In the genomic region with DNA sequence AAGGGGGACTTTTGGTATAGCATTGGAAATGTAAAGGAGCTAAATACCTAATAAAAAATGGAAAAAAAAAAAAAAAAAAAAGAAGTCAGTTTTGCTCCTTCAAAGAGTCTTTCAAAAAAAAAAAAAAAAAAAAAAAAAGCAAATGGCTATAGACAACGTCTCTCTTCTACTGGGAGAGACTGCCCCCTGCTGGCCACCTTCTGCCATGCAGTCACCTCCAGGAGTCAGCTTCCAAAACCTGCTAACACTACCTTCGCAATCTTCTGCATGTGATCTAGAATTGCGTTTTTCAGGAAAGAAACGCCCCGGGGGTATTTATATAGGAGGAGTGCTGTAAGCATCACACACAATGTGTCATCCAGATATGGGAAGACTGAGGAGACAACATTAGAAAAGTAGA, we compare ENCODE assay signal across 8 mouse cellular contexts. TPM values are rescaled to one million over a fixed set of nuclear protein-coding genes. Genes with fewer than 3 reads are reported as not detected.
DNase-seq lines count a peak whose midpoint lies in the region; ATAC-seq and TF ChIP-seq lines count a peak whose summit lies in the region.

No protein-coding gene starts in this region.

- intact Hi-C loops in gastrocnemius, postnatal 36 days (cut with DNase I) = loop anchor here (5.0 to 10.0 kb wide), 2 partner anchors 255 to 987 kb away; no protein-coding TSS in a partner anchor
- intact Hi-C loops in left cerebral cortex, postnatal 10 days (cut with DNase I) = loop anchor here (5.0 to 10.0 kb wide), 2 partner anchors 985 to 1107 kb away; no protein-coding TSS in a partner anchor

- no peak overlapping the region for H3K4me3 ChIP-seq in intestine, embryonic 14.5 days (ENCODE audit: low read depth, low read length)
- H3K4me3 ChIP-seq in intestine, embryonic 15.5 days (replicated peaks) = no peak overlapping the region
- H3K4me3 ChIP-seq in olfactory bulb, adult 2 months (ENCODE audit: insufficient read depth, low read depth, low read length) = no peak overlapping the region

- WGBS in intestine, embryonic 14.5 days = 50% methylated on average over 5 of the region's 5 CpGs
- 51% methylated on average over 5 of the region's 5 CpGs for WGBS in intestine, embryonic 15.5 days
- 46% methylated on average over 5 of the region's 5 CpGs for WGBS in olfactory bulb, adult 2 months

- TF ChIP-seq CTCF in olfactory bulb, adult 2 months (IDR thresholded peaks at IDR 0.05; ENCODE audit: insufficient read depth, low read depth, low read length) = peak; percentile 47; the same call in 1 of the 2 replicates

- DNase-seq in intestine, embryonic 14.5 days (ENCODE audit: low spot score) = peak; percentile 90
- DNase-seq in NIH3T3 (ENCODE audit: low read depth) = peak; percentile 58
- peak; percentile 43 to 47 for DNase-seq in cerebellum, postnatal 36 days
- peak; percentile 19 to 26 for DNase-seq in gastrocnemius, postnatal 36 days
- peak; percentile 53 to 72 for DNase-seq in left cerebral cortex, postnatal 10 days (ENCODE audit: extremely low spot score in 1 of 2, low spot score in 2 of 2)
- peak; percentile 69 for DNase-seq in thymus, postnatal 25 days

- no peaks in the 10 kb centered on the region for H3K9me3 ChIP-seq in intestine, embryonic 14.5 days (ENCODE audit: control insufficient read depth, low read length)
- H3K9me3 ChIP-seq in intestine, embryonic 15.5 days = no peaks in the 10 kb centered on the region

- no peak overlapping the region for H3K9ac ChIP-seq in intestine, embryonic 14.5 days (ENCODE audit: low read length)
- H3K9ac ChIP-seq in intestine, embryonic 15.5 days = no peak overlapping the region

- H3K36me3 ChIP-seq in intestine, embryonic 14.5 days (ENCODE audit: control insufficient read depth, insufficient read depth, low read length) = no peaks in the 10 kb centered on the region
- H3K36me3 ChIP-seq in intestine, embryonic 15.5 days = no peaks in the 10 kb centered on the region

- ATAC-seq in intestine, embryonic 14.5 days (replicated peaks; ENCODE audit: low FRiP score, low TSS enrichment, low read depth) = no peak
- no peak for ATAC-seq in intestine, embryonic 15.5 days

- H3K4me2 ChIP-seq in intestine, embryonic 14.5 days (ENCODE audit: low read length) = no peak overlapping the region
- no peak overlapping the region for H3K4me2 ChIP-seq in intestine, embryonic 15.5 days (replicated peaks)

- H3K27me3 ChIP-seq in intestine, embryonic 14.5 days (replicated peaks; ENCODE audit: control insufficient read depth, insufficient read depth, low read length) = no peaks in the 10 kb centered on the region
- no peaks in the 10 kb centered on the region for H3K27me3 ChIP-seq in intestine, embryonic 15.5 days (replicated peaks)

- H3K27ac ChIP-seq in intestine, embryonic 14.5 days (ENCODE audit: low read depth) = no peak overlapping the region
- no peak overlapping the region for H3K27ac ChIP-seq in intestine, embryonic 15.5 days
- no peak overlapping the region for H3K27ac ChIP-seq in olfactory bulb, adult 2 months (ENCODE audit: insufficient read depth, low read depth, low read length)

- H3K4me1 ChIP-seq in intestine, embryonic 14.5 days (replicated peaks; ENCODE audit: control insufficient read depth, insufficient read depth, low read length) = peaks cover 6% of the 10 kb centered on the region; the same call in 1 of the 2 replicates
- H3K4me1 ChIP-seq in intestine, embryonic 15.5 days (replicated peaks) = no peaks in the 10 kb centered on the region; the same call in 1 of the 2 replicates
- H3K4me1 ChIP-seq in olfactory bulb, adult 2 months (ENCODE audit: control insufficient read depth, insufficient read depth, low read length) = 0 out of 2 replicates have a peak, but pooled peaks cover 2% of the 10 kb centered on the region

- TF ChIP-seq POLR2A in olfactory bulb, adult 2 months (IDR thresholded peaks at IDR 0.05; ENCODE audit: insufficient read depth, low read depth, low read length) = no peak

RNA-seq across cellular contexts. Expression of a gene that starts 26.9 kb away (rescaled TPM):
- polyA plus RNA-seq in intestine, embryonic 14.5 days (2014; fragmentation: Nextera tagmentation; extraction: Ambion mirVana) = 0.19 and 0.42 TPM in 2 replicates
- polyA plus RNA-seq in intestine, embryonic 15.5 days (2015; fragmentation: Nextera tagmentation; extraction: Ambion mirVana) = 0.44 and 0.59 TPM in 2 replicates
- total RNA-seq in gastrocnemius, postnatal 36 days (2021) = 10 to 100 TPM; 75.2 to 97.9 TPM
- total RNA-seq in left cerebral cortex, postnatal 10 days (2021) = 10 to 100 TPM; 78.4 to 83.8 TPM
- polyA plus RNA-seq in olfactory bulb, adult 2 months (2012; ENCODE audit: insufficient read depth, insufficient read length, low replicate concordance, missing spikeins) = not detected in 2 replicates

Comparison
In these comparisons a context has a peak if more than half of its experiments do, and no peak if none do; other contexts are left out.
1. DNase-seq: peak in every context shown above with its lines; median percentile 90 in intestine, embryonic 14.5 days; 69 in thymus, postnatal 25 days; 62 in left cerebral cortex, postnatal 10 days; 58 in NIH3T3; 45 in cerebellum, postnatal 36 days; 22 in gastrocnemius, postnatal 36 days.